Mouse (Mus musculus) NIH3T3 (cell line): Measurements from ENCODE around the gene Alx1.

Experiments used
- DNase-seq: peaks from one replicate; pipeline ENCODE4 v3.0.0-alpha.2; 2012; ENCODE audit warnings: low read depth

The Alx1 gene

GRCm38 (mm10) chr10:103029730-103030490, at the start of gene Alx1:
Gene Alx1, minus strand, starts transcription at chr10:103030215.
- no peak for DNase-seq

GRCm38 (mm10) chr10:103049593-103049992, 19.6 kb upstream of the Alx1 start:
- DNase-seq: no peak

GRCm38 (mm10) chr10:103046623-103047022, 16.6 kb upstream of the Alx1 start:
- no peak for DNase-seq

- DNase-seq: no peak
Observed at GRCm38 (mm10) chr10:103045019-103045418, 15.0 kb upstream of the Alx1 start.

- DNase-seq: no peak
Observed at GRCm38 (mm10) chr10:103035002-103035640, 5.1 kb upstream of the Alx1 start.

GRCm38 (mm10) chr10:103030931-103031330, 916 bp upstream of the Alx1 start:
- no peak for DNase-seq

GRCm38 (mm10) chr10:103029132-103029729, 784 bp downstream of the Alx1 start:
- no peak for DNase-seq

- DNase-seq: no peak
Observed at GRCm38 (mm10) chr10:103028253-103029131, 1.5 kb downstream of the Alx1 start.

GRCm38 (mm10) chr10:103027931-103028252, 2.1 kb downstream of the Alx1 start:
- DNase-seq: no peak

GRCm38 (mm10) chr10:103027226-103027930, 2.6 kb downstream of the Alx1 start:
- no peak for DNase-seq

GRCm38 (mm10) chr10:103026636-103027225, 3.3 kb downstream of the Alx1 start:
- DNase-seq: no peak

GRCm38 (mm10) chr10:103002556-103002955, 27.5 kb downstream of the Alx1 start:
- no peak for DNase-seq

- no peak for DNase-seq
Observed at GRCm38 (mm10) chr10:103000902-103001301, 29.1 kb downstream of the Alx1 start.

- no peak for DNase-seq
Observed at GRCm38 (mm10) chr10:102999584-102999983, 30.4 kb downstream of the Alx1 start.

GRCm38 (mm10) chr10:102975106-102975505, 54.9 kb downstream of the Alx1 start:
- DNase-seq: no peak

GRCm38 (mm10) chr10:102959602-102960001, 70.4 kb downstream of the Alx1 start:
- no peak for DNase-seq
